Mouse (Mus musculus): ENCODE measurements around the gene Wwox.

DNA sequence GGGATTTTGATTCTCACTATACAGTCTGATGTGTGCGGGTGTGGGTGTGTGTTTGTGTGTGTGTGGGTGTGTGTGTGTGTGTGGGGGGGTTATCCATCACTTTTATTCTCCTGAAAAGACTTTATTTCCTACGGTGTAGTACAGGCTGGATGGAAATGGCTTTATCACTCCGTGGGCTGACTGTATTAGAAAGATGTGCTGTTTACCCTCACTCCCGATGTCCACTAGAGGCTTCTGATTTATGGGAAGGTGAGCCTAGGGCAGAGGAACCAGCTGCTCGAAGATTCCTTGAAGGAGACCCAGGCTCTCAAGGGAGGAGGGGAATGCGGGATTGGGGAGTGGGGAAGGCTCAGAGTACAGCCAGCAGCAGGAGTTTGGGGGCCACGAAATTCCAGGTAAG is 351.3 kb downstream of the Wwox start:
- TF ChIP-seq EP300 (IDR thresholded peaks at IDR 0.05; ENCODE audit: insufficient read depth, low read depth, low read length) (no peak), CTCF (IDR thresholded peaks at IDR 0.05; ENCODE audit: low read depth, low read length) (no peak)

Data from ES-Bruce4 (cell line).